Mouse (Mus musculus) CH12.LX (cell line): ENCODE measurements around the gene Entpd5. TPM values are rescaled to one million over a fixed set of nuclear protein-coding genes. Genes with fewer than 3 reads are reported as not detected.

Experiments used
- DNase-seq: peaks from one replicate; pipeline ENCODE4 v3.0.0-alpha.2; 2013; ENCODE audit errors: extremely low read depth
- H3K27ac ChIP-seq: 2 replicates; pipeline ENCODE4 v1.5.1; 2012; ENCODE audit warnings: low read depth, mild to moderate bottlenecking, control low read depth, moderate library complexity; ENCODE audit not compliant: insufficient read depth
- H3K27me3 ChIP-seq: replicated peaks from 2 replicates; pipeline ENCODE3; 2012; ENCODE audit warnings: inconsistent platforms
- H3K36me3 ChIP-seq, 2 experiments: replicated peaks in 1 of 2; 2 replicates each; pipeline versions ENCODE3 to v1.6.1; 2012; ENCODE audit warnings: inconsistent platforms in 1 of 2, low read length in 1 of 2, mild to moderate bottlenecking in 1 of 2, mixed read lengths in 1 of 2, moderate library complexity in 1 of 2; ENCODE audit not compliant: control insufficient read depth in 1 of 2, insufficient read depth in 1 of 2
- H3K4me1 ChIP-seq, 2 experiments: 2 replicates each; pipeline ENCODE4 v1.6.1; 2012; ENCODE audit warnings: inconsistent platforms in 1 of 2, moderate library complexity in 1 of 2; ENCODE audit not compliant: insufficient read depth in 2 of 2, control insufficient read depth in 1 of 2
- H3K4me2 ChIP-seq: 2 replicates; pipeline ENCODE4 v1.6.1; 2012; ENCODE audit warnings: low read depth, mild to moderate bottlenecking, control low read depth; ENCODE audit not compliant: poor library complexity, insufficient read depth, severe bottlenecking
- H3K4me3 ChIP-seq, 3 experiments: fragments of 150-350 bp in 1 of 3; sonication (generic) in 1 of 3; replicated peaks in 1 of 3; 2 replicates each; pipeline versions ENCODE3 to v1.5.1; 2011 to 2012; ENCODE audit warnings: low read depth in 2 of 3, low read length in 2 of 3, mild to moderate bottlenecking in 2 of 3, moderate library complexity in 2 of 3, control low read depth in 1 of 3, improper control_type of control experiment in 1 of 3, inconsistent platforms in 1 of 3, mixed read lengths in 1 of 3; ENCODE audit not compliant: poor library complexity in 1 of 3
- H3K79me2 ChIP-seq: replicated peaks from 2 replicates; pipeline ENCODE4 v1.6.1; 2012; ENCODE audit warnings: mild to moderate bottlenecking, moderate library complexity; ENCODE audit not compliant: control insufficient read depth, poor library complexity, insufficient read depth, severe bottlenecking; ENCODE audit errors: extremely low read depth
- H3K9ac ChIP-seq: 2 replicates; pipeline ENCODE4 v1.6.1; 2012; ENCODE audit warnings: low read depth, mild to moderate bottlenecking, control low read depth, moderate library complexity; ENCODE audit not compliant: insufficient read depth
- H3K9me3 ChIP-seq: replicated peaks from 2 replicates; pipeline ENCODE3; 2012; ENCODE audit warnings: low read length, inconsistent platforms, mixed read lengths
- BHLHE40 ChIP-seq: IDR thresholded peaks from 2 replicates; pipeline ENCODE4 v1.6.1; 2011; ENCODE audit warnings: mild to moderate bottlenecking, low read depth, low read length, improper control_type of control experiment
- CHD1 ChIP-seq: IDR thresholded peaks from 2 replicates; pipeline ENCODE4 v1.6.1; 2012; ENCODE audit warnings: low read depth, low read length, improper control_type of control experiment, inconsistent platforms
- CTCF ChIP-seq, 2 experiments: IDR thresholded peaks in 1 of 2; conservative IDR thresholded peaks in 1 of 2; 2 replicates each; pipeline ENCODE4 v1.5.1; 2011 to 2012; ENCODE audit warnings: low read depth in 2 of 2, low read length in 2 of 2, improper control_type of control experiment in 1 of 2, inconsistent platforms in 1 of 2, mild to moderate bottlenecking in 1 of 2, moderate library complexity in 1 of 2
- E2F4 ChIP-seq: IDR thresholded peaks from 2 replicates; pipeline ENCODE4 v1.6.1; 2011; ENCODE audit warnings: low read depth, low read length, improper control_type of control experiment; ENCODE audit not compliant: insufficient replicate concordance
- ELF1 ChIP-seq: IDR thresholded peaks from 2 replicates; pipeline ENCODE4 v1.6.1; 2014; ENCODE audit warnings: low read depth, mild to moderate bottlenecking, inconsistent platforms, low read length, improper control_type of control experiment
- EP300 ChIP-seq: IDR thresholded peaks from 2 replicates; pipeline ENCODE4 v1.6.1; 2011; ENCODE audit warnings: low read length, improper control_type of control experiment
- ETS1 ChIP-seq: conservative IDR thresholded peaks from 2 replicates; pipeline ENCODE4 v1.6.1; 2012; ENCODE audit warnings: low read depth, mild to moderate bottlenecking, inconsistent platforms, low read length, improper control_type of control experiment, moderate library complexity
- GABPA ChIP-seq: IDR thresholded peaks from 2 replicates; pipeline ENCODE4 v1.6.1; 2012; ENCODE audit warnings: low read depth, low read length, improper control_type of control experiment, inconsistent platforms; ENCODE audit not compliant: insufficient replicate concordance
- HCFC1 ChIP-seq: IDR thresholded peaks from 2 replicates; pipeline ENCODE4 v1.6.1; 2012; ENCODE audit warnings: low read depth, mild to moderate bottlenecking, inconsistent platforms, low read length, improper control_type of control experiment
- IRF4 ChIP-seq: IDR thresholded peaks from 2 replicates; pipeline ENCODE4 v1.6.1; 2014; ENCODE audit warnings: low read depth, mild to moderate bottlenecking, inconsistent platforms, low read length, improper control_type of control experiment
- JUN ChIP-seq: IDR thresholded peaks from 2 replicates; pipeline ENCODE4 v1.6.1; 2011; ENCODE audit warnings: low read depth, mild to moderate bottlenecking, low read length, improper control_type of control experiment, moderate library complexity; ENCODE audit not compliant: insufficient read depth
- JUND ChIP-seq: conservative IDR thresholded peaks from 2 replicates; pipeline ENCODE4 v1.6.1; 2011; ENCODE audit warnings: low read depth, low read length, improper control_type of control experiment
- KAT2A ChIP-seq: IDR thresholded peaks from 2 replicates; pipeline ENCODE4 v1.6.1; 2012; ENCODE audit warnings: low read length, improper control_type of control experiment, inconsistent platforms; ENCODE audit not compliant: insufficient replicate concordance
- MAFK ChIP-seq: IDR thresholded peaks from 2 replicates; pipeline ENCODE4 v1.6.1; 2011; ENCODE audit warnings: low read length, improper control_type of control experiment; ENCODE audit not compliant: insufficient replicate concordance
- MAX ChIP-seq: IDR thresholded peaks from 2 replicates; pipeline ENCODE4 v1.6.1; 2011; ENCODE audit warnings: low read length, improper control_type of control experiment
- MEF2A ChIP-seq: IDR thresholded peaks from 2 replicates; pipeline ENCODE4 v1.6.1; 2014; ENCODE audit warnings: low read depth, mild to moderate bottlenecking, inconsistent platforms, low read length, improper control_type of control experiment, borderline replicate concordance
- MYC ChIP-seq: IDR thresholded peaks from 2 replicates; pipeline ENCODE4 v1.6.1; 2011; ENCODE audit warnings: low read depth, mild to moderate bottlenecking, improper control_type of control experiment, low read length
- NRF1 ChIP-seq: IDR thresholded peaks from 2 replicates; pipeline ENCODE4 v1.6.1; 2014; ENCODE audit warnings: low read depth, mild to moderate bottlenecking, inconsistent platforms, low read length, improper control_type of control experiment, moderate library complexity
- POLR2AphosphoS2 ChIP-seq: IDR thresholded peaks from 2 replicates; pipeline ENCODE4 v1.6.1; 2011; ENCODE audit warnings: low read depth, low read length, improper control_type of control experiment
- RCOR1 ChIP-seq: conservative IDR thresholded peaks from 2 replicates; pipeline ENCODE4 v1.6.1; 2012; ENCODE audit warnings: low read depth, mild to moderate bottlenecking, inconsistent platforms, low read length, improper control_type of control experiment
- SIN3A ChIP-seq: IDR thresholded peaks from 2 replicates; pipeline ENCODE4 v1.6.1; 2012; ENCODE audit warnings: low read length, improper control_type of control experiment, inconsistent platforms
- SMC3 ChIP-seq: IDR thresholded peaks from 2 replicates; pipeline ENCODE4 v1.6.1; 2011; ENCODE audit warnings: low read depth, low read length, improper control_type of control experiment
- TCF12 ChIP-seq: IDR thresholded peaks from 2 replicates; pipeline ENCODE4 v1.6.1; 2014; ENCODE audit warnings: low read depth, mild to moderate bottlenecking, inconsistent platforms, low read length, improper control_type of control experiment
- UBTF ChIP-seq: IDR thresholded peaks from 2 replicates; pipeline ENCODE4 v1.6.1; 2012; ENCODE audit warnings: low read depth, mild to moderate bottlenecking, inconsistent platforms, low read length, improper control_type of control experiment, moderate library complexity
- USF1 ChIP-seq: IDR thresholded peaks from 2 replicates; pipeline ENCODE4 v1.6.1; 2014; ENCODE audit warnings: low read depth, mild to moderate bottlenecking, inconsistent platforms, low read length, improper control_type of control experiment
- USF2 ChIP-seq: conservative IDR thresholded peaks from 2 replicates; pipeline ENCODE4 v1.6.1; 2011; ENCODE audit warnings: low read depth, low read length, improper control_type of control experiment
- ZC3H11A ChIP-seq: IDR thresholded peaks from 2 replicates; pipeline ENCODE4 v1.6.1; 2012; ENCODE audit warnings: low read depth, mild to moderate bottlenecking, inconsistent platforms, low read length, improper control_type of control experiment
- ZMIZ1 ChIP-seq: IDR thresholded peaks from 2 replicates; pipeline ENCODE4 v1.6.1; 2012; ENCODE audit warnings: low read depth, mild to moderate bottlenecking, inconsistent platforms, low read length, improper control_type of control experiment
- ZNF384 ChIP-seq: IDR thresholded peaks from 2 replicates; pipeline ENCODE4 v1.6.1; 2012; ENCODE audit warnings: low read depth, low read length, improper control_type of control experiment, inconsistent platforms
- dilution Hi-C: fragments of 300-500 bp; cut with MboI; formaldehyde crosslinking; loops from 2 replicates; pipeline ENCODE4 v1.14.3; 2020; ENCODE audit warnings: low sequenced_read_pairs; ENCODE audit not compliant: extremely low pct_unique_long_range_greater_than_20kb, extremely low pct_ligation_motif_present
- in situ Hi-C: fragments of 300-500 bp; cut with MboI; formaldehyde crosslinking; loops from 3 replicates; pipeline ENCODE4 v1.14.3; 2019; ENCODE audit warnings: low sequenced_read_pairs, low pct_ligation_motif_present, low pct_unique_long_range_greater_than_20kb, mixed read lengths
- polyA plus RNA-seq: library from polyadenylated mRNA; unstranded; fragments of >175 nt; gene quantifications from 2 replicates; pipeline ENCODE4 v1.2.1, GENCODE M21; 2012; ENCODE audit warnings: low read depth; ENCODE audit not compliant: insufficient read length
- total RNA-seq, 2 experiments: library from RNA; depleted of rRNA; stranded (reverse); fragments of 300-350 nt in 1 of 2; fragments of >200 nt in 1 of 2; gene quantifications; 2 replicates each; pipeline ENCODE4 v1.2.3; 2012 to 2014

The Entpd5 gene
- total and polyA plus RNA-seq, 3 experiments: 4.2 to 5.7 (median 5.3) TPM

- in situ Hi-C loops (no loop called here), dilution Hi-C loops (no loop called here)
- Histone ChIP-seq H3K79me2 (peaks cover 21% of the 10 kb centered on the region), H3K36me3 (peaks cover 4 to 19% of the 10 kb centered on the region in 2 experiments), H3K4me3 (peak overlapping the region in 2 of 3 experiments; percentile 89 to 100), H3K27me3 (no peaks in the 10 kb centered on the region), H3K4me2 (peak overlapping the region; percentile 81), H3K4me1 (peaks cover 4 to 26% of the 10 kb centered on the region in 2 experiments; a peak in 3 of 4 replicates), H3K9ac (no peak overlapping the region; the same call in 1 of the 2 replicates), H3K9me3 (no peaks in the 10 kb centered on the region), H3K27ac (no peak overlapping the region)
- DNase-seq: no peak
- TF ChIP-seq ELF1 (no peak), POLR2AphosphoS2 (no peak), BHLHE40 (no peak), CTCF (conservative IDR thresholded peaks at IDR 0.05 in 1 of 2, IDR thresholded peaks at IDR 0.05 in 1 of 2; ENCODE audit: low read depth in 2 of 2, low read length in 2 of 2) (no peak), NRF1 (no peak), SIN3A (no peak), TCF12 (no peak), ZMIZ1 (no peak)
These were observed 46.0 kb downstream of the Entpd5 start for GRCm38 (mm10) chr12:84362872-84363271.

GRCm38 (mm10) chr12:84361555-84362489 lies 47.0 kb downstream of the Entpd5 start, which contains the start of the genes Coq6 and Fam161b:
TSS of gene Coq6 (plus strand) at chr12:84361657.
TSS of gene Fam161b (minus strand) at chr12:84361833.
- dilution Hi-C loops: no loop called here
- peaks cover 4 to 26% of the 10 kb centered on the region in 2 experiments; a peak in 3 of 4 replicates for H3K4me1 ChIP-seq
- TF ChIP-seq SMC3 (no peak), UBTF (no peak), BHLHE40 (no peak), MYC (no peak), IRF4 (peak; percentile 12; the same call in 1 of the 2 replicates), SIN3A (peak; percentile 99), JUN (no peak), ZMIZ1 (no peak), CHD1 (no peak), ZNF384 (no peak), RCOR1 (no peak), ETS1 (no peak), MAFK (no peak), EP300 (no peak), TCF12 (peak; percentile 84), MAX (peak; percentile 59; the same call in 1 of the 2 replicates), POLR2AphosphoS2 (no peak), HCFC1 (peak; percentile 93), USF1 (no peak), MEF2A (0 out of 2 replicates have a peak, but pooled peaks have one; percentile 7), USF2 (no peak), KAT2A (peak; percentile 89; the same call in 1 of the 2 replicates), GABPA (no peak; the same call in 1 of the 2 replicates), ZC3H11A (no peak), E2F4 (peak; percentile 78; the same call in 1 of the 2 replicates), JUND (no peak)

More at GRCm38 (mm10) chr12:84361555-84362489, 47.0 kb downstream of the Entpd5 start, which contains the start of the genes Coq6 and Fam161b:
- peak within 1 kb of the TSS; percentile 72 for H3K9ac ChIP-seq
- H3K4me3 ChIP-seq: peak within 1 kb of the TSS; percentile 89 to 100 (median 90)
- DNase-seq: peak; percentile 99
- no peaks in the 10 kb centered on the region for H3K9me3 ChIP-seq
- peak within 1 kb of the TSS; percentile 81 for H3K4me2 ChIP-seq
- H3K79me2 ChIP-seq: peaks cover 21% of the 10 kb centered on the region
- H3K36me3 ChIP-seq: peaks cover under 1 to 14% of the 10 kb centered on the region in 2 experiments
- H3K27me3 ChIP-seq: no peaks in the 10 kb centered on the region
- peak within 1 kb of the TSS; percentile 29; the same call in 1 of the 2 replicates for H3K27ac ChIP-seq
- in situ Hi-C loops: no loop called here
